9 mouse cellular contexts compared by ENCODE assay signal in the genomic region with DNA sequence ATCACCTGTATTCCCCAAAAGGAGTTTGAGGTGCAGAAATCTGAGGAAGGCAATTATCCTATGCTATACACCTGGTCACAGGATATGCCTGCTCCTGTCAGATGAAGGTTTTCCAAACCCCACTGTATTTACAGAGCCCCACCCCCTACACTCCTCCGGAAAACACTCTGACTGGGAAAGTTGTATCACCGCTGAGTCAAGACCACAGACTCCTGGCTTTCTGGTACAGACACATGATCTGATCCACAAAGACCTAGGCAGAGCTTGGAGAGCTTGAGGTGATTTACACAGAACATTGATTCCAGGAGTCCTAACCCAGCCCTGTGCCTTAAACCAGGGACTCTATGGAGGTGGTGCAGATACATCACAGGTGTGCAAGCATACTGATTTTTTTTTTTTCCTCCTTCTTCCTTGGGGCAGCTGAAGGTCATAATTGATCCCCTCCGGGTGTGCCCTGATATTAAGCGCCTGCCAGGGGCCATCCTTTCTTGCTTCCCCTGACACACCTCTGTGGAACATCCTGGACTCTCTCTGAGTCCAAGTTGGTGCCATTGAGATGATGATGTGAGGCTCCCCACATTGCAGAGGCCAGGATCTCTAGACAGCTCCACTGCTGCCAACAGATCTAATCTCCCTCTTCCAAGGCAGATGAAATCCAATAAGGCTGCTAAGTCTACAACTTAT. TPM values are rescaled to one million over a fixed set of nuclear protein-coding genes. Genes with fewer than 3 reads are reported as not detected.
DNase-seq lines count a peak whose midpoint lies in the region; ATAC-seq and TF ChIP-seq lines count a peak whose summit lies in the region.
"Had no signal": no experiment of that assay in that cellular context is flagged by ENCODE, and none has a peak within 500 bp of the region (broad histone marks: within the 10 kb centered on the region; RNA-seq: fewer than 3 reads in every experiment).

No protein-coding gene starts in this region.

- peak overlapping the region; percentile 96 for H3K4me3 ChIP-seq in megakaryocyte, embryonic 14.5 days (replicated peaks)
- H3K4me3 ChIP-seq in forebrain, embryonic 11.5 days (ENCODE audit: low read depth, low read length): peak overlapping the region; percentile 82; the same call in 1 of the 2 replicates
- H3K4me3 ChIP-seq in limb, embryonic 14.5 days (replicated peaks; ENCODE audit: low read length): peak overlapping the region; percentile 77
- H3K4me3 ChIP-seq in stomach, embryonic 15.5 days (replicated peaks): peak overlapping the region; percentile 87

- H3K36me3 ChIP-seq in megakaryocyte, embryonic 14.5 days (replicated peaks; ENCODE audit: low read length): peaks cover 4% of the 10 kb centered on the region
- H3K36me3 ChIP-seq in forebrain, embryonic 11.5 days (ENCODE audit: control insufficient read depth, insufficient read depth, low read length): no peaks in the 10 kb centered on the region; the same call in 1 of the 2 replicates
- H3K36me3 ChIP-seq in limb, embryonic 14.5 days (ENCODE audit: control insufficient read depth, insufficient read depth, low read length): no peaks in the 10 kb centered on the region
- H3K36me3 ChIP-seq in stomach, embryonic 15.5 days: no peaks in the 10 kb centered on the region

- peak overlapping the region; percentile 83; the same call in 1 of the 2 replicates for H3K9ac ChIP-seq in forebrain, embryonic 11.5 days (ENCODE audit: low read length)
- H3K9ac ChIP-seq in limb, embryonic 14.5 days (ENCODE audit: low read depth, low read length, severe bottlenecking): peak overlapping the region; percentile 32; the same call in 1 of the 2 replicates
- 0 out of 2 replicates have a peak overlapping the region, but pooled peaks have one; percentile 76 for H3K9ac ChIP-seq in stomach, embryonic 15.5 days

- no peak overlapping the region for H3K27ac ChIP-seq in forebrain, embryonic 11.5 days (ENCODE audit: low read depth, low read length)
- H3K27ac ChIP-seq in limb, embryonic 14.5 days (replicated peaks; ENCODE audit: low read depth, low read length): no peak overlapping the region
- H3K27ac ChIP-seq in stomach, embryonic 15.5 days: no peak overlapping the region

- H3K4me1 ChIP-seq in megakaryocyte, embryonic 14.5 days: peaks cover 58% of the 10 kb centered on the region
- H3K4me1 ChIP-seq in forebrain, embryonic 11.5 days (replicated peaks; ENCODE audit: control insufficient read depth, insufficient read depth, low read length): no peaks in the 10 kb centered on the region; the same call in 1 of the 2 replicates
- H3K4me1 ChIP-seq in limb, embryonic 14.5 days (ENCODE audit: control insufficient read depth, insufficient read depth, low read length): peaks cover 18% of the 10 kb centered on the region
- H3K4me1 ChIP-seq in stomach, embryonic 15.5 days: peaks cover 21% of the 10 kb centered on the region; the same call in 1 of the 2 replicates

- no peak for TF ChIP-seq POLR2A in limb, embryonic 14.5 days (IDR thresholded peaks at IDR 0.05; ENCODE audit: borderline replicate concordance, extremely low read depth, insufficient read depth, insufficient read length)

- DNase-seq in forebrain, embryonic 11.5 days (ENCODE audit: low spot score): no peak
- DNase-seq in limb, embryonic 14.5 days (ENCODE audit: low spot score): no peak
- DNase-seq in thymus, postnatal 4 days: no peak
- DNase-seq in urinary bladder, adult 2 months (ENCODE audit: low spot score): no peak
- no peak for DNase-seq in thymus, postnatal 10 days (ENCODE audit: low spot score in 2 of 2)
- DNase-seq: adrenal gland, adult 8-10 months had no signal

- H3K4me2 ChIP-seq in forebrain, embryonic 11.5 days (ENCODE audit: low read depth, low read length, severe bottlenecking): peak overlapping the region; percentile 76; the same call in 1 of the 2 replicates
- H3K4me2 ChIP-seq in limb, embryonic 14.5 days (replicated peaks; ENCODE audit: low read depth, low read length, severe bottlenecking): peak overlapping the region; percentile 54
- peak overlapping the region; percentile 89 for H3K4me2 ChIP-seq in stomach, embryonic 15.5 days

- no peaks in the 10 kb centered on the region for H3K9me3 ChIP-seq in megakaryocyte, embryonic 14.5 days
- no peaks in the 10 kb centered on the region for H3K9me3 ChIP-seq in forebrain, embryonic 11.5 days (ENCODE audit: control insufficient read depth, low read length)
- no peaks in the 10 kb centered on the region for H3K9me3 ChIP-seq in limb, embryonic 14.5 days (ENCODE audit: control insufficient read depth, low read length)
- H3K9me3 ChIP-seq in stomach, embryonic 15.5 days: no peaks in the 10 kb centered on the region

- WGBS in forebrain, embryonic 11.5 days: 83% methylated on average over 4 of the region's 4 CpGs
- WGBS in limb, embryonic 14.5 days: 31% methylated on average over 4 of the region's 4 CpGs
- WGBS in stomach, embryonic 15.5 days: 36% methylated on average over 4 of the region's 4 CpGs

- no peak for ATAC-seq in megakaryocyte, adult 5-6 weeks (ENCODE audit: poor library complexity, severe bottlenecking)
- no peak for ATAC-seq in forebrain, embryonic 11.5 days (replicated peaks; ENCODE audit: low FRiP score)
- ATAC-seq in limb, embryonic 14.5 days (ENCODE audit: low FRiP score, low read depth): no peak
- ATAC-seq in stomach, embryonic 15.5 days (ENCODE audit: insufficient read depth, low FRiP score, low read depth): no peak

- H3K27me3 ChIP-seq in megakaryocyte, embryonic 14.5 days (replicated peaks): peaks cover 2% of the 10 kb centered on the region
- H3K27me3 ChIP-seq in forebrain, embryonic 11.5 days (ENCODE audit: control insufficient read depth, insufficient read depth, low read length): no peaks in the 10 kb centered on the region
- H3K27me3 ChIP-seq in limb, embryonic 14.5 days (ENCODE audit: control insufficient read depth, insufficient read depth, low read length): no peaks in the 10 kb centered on the region
- H3K27me3 ChIP-seq in stomach, embryonic 15.5 days (replicated peaks): no peaks in the 10 kb centered on the region

RNA-seq across cellular contexts. Expression of gene Fmnl3, which starts 1.6 kb away (rescaled TPM):
- 4.4 and 6.8 TPM in 2 replicates for polyA plus RNA-seq in megakaryocyte, embryonic 14.5 days (2012; ENCODE audit: insufficient read depth, low replicate concordance)
- 7.9 and 10.1 TPM in 2 replicates for total RNA-seq in megakaryocyte, adult 5-6 weeks (2015)
- total RNA-seq in megakaryocyte, adult 5-6 weeks (2017): 11.4 and 16.3 TPM in 2 replicates
- polyA plus RNA-seq in forebrain, embryonic 11.5 days (2014; fragmentation: Nextera tagmentation; extraction: Ambion mirVana): 14.3 and 17.0 TPM in 2 replicates
- 55.0 and 65.4 TPM in 2 replicates for polyA plus RNA-seq in limb, embryonic 14.5 days (2012; rRNA removed)
- polyA plus RNA-seq in limb, embryonic 14.5 days (2014; fragmentation: Nextera tagmentation; extraction: Ambion mirVana): 19.8 and 26.8 TPM in 2 replicates
- 18.2 and 21.3 TPM in 2 replicates for polyA plus RNA-seq in stomach, embryonic 15.5 days (2015; fragmentation: Nextera tagmentation; extraction: Ambion mirVana)
- 8.9 and 9.9 TPM in 2 replicates for polyA plus RNA-seq in urinary bladder, adult 2 months (2012; rRNA removed)

RNA-seq across cellular contexts. Expression of gene Tmbim6, which starts 24.0 kb away (rescaled TPM):
- 206 and 441 TPM in 2 replicates for polyA plus RNA-seq in megakaryocyte, embryonic 14.5 days (2012; ENCODE audit: insufficient read depth, low replicate concordance)
- 410 and 456 TPM in 2 replicates for total RNA-seq in megakaryocyte, adult 5-6 weeks (2015)
- total RNA-seq in megakaryocyte, adult 5-6 weeks (2017): 187 and 196 TPM in 2 replicates
- 229 and 267 TPM in 2 replicates for polyA plus RNA-seq in forebrain, embryonic 11.5 days (2014; fragmentation: Nextera tagmentation; extraction: Ambion mirVana)
- polyA plus RNA-seq in limb, embryonic 14.5 days (2012; rRNA removed): 216 and 283 TPM in 2 replicates
- 296 and 305 TPM in 2 replicates for polyA plus RNA-seq in limb, embryonic 14.5 days (2014; fragmentation: Nextera tagmentation; extraction: Ambion mirVana)
- polyA plus RNA-seq in stomach, embryonic 15.5 days (2015; fragmentation: Nextera tagmentation; extraction: Ambion mirVana): 425 and 426 TPM in 2 replicates
- polyA plus RNA-seq in urinary bladder, adult 2 months (2012; rRNA removed): 331 and 342 TPM in 2 replicates

Comparison
In these comparisons a context has a peak if more than half of its experiments do, and no peak if none do; other contexts are left out.
1. H3K9ac ChIP-seq: peak in every context shown above with its lines; median percentile 83 in forebrain, embryonic 11.5 days; 76 in stomach, embryonic 15.5 days; 32 in limb, embryonic 14.5 days.